Mouse (Mus musculus): Measurements from ENCODE around the gene Lep.
A peak's percentile ranks its signal among the peaks of the same experiment; 100 is the strongest.

Lep gene

DNA sequence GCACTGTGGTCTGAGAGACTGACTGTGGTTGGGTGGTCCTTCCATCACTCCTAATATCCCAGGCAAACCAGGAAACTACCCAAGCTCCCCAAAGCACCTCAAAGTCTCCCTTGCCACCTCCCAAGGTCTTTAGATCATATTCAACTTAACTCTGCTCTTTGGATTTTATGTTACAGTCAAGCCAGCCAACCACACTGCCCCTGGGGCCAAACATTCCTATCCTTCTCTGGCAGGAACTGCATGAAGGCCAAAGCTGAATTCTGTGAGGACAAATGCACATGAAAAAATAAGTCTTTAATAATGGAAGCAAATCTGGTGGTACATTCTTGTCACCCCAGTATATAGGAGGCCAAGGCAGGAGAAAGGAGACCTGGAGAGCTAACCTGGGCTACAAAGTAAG is 16.0 kb upstream of the Lep start:
- no peak for DNase-seq (ENCODE audit: low spot score)

DNA sequence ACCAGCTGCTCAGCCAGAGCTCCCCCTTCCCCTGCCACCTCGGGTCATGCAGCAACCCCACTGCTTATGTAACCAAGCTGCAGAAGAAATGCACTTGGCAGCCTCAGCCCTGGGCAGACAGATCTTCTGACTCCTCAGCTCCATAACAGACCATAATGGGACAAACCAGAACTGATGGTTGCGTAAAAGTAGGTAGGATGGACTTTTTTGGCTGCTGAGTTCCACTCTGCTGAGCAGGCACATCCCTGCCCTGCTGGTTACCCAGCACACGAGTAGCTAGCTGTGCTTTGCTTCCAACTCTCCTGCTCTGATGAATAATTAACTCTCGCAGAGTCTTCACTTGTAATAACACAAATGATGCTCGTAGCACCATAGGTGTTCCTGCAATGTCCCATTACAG is 10.1 kb upstream of the Lep start:
- no peak for DNase-seq (ENCODE audit: low spot score)

DNA sequence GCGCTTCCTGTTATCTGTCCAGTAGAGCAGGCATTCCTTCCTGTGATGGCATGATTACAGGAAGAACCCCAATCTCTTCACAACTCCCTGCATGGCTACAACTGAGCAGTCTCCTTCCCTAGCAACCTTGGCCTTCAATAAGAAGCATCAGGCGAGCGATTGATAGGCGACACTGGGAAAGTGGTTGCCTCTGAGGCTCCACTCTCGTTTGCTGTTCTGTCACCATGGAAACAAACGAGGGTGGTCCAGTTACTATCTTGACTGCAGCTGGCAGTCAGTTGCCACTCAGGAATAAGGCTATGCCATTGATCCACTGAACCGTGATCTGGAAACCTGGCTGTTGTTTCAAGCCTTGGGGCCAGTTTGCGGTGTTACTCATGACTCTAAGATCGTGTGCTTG is 7.8 kb upstream of the Lep start:
- no peak for DNase-seq (ENCODE audit: low spot score)

GRCm38 (mm10) chr6:29053181-29053580 is 6.8 kb upstream of the Lep start:
- no peak for DNase-seq (ENCODE audit: low spot score)

- no peak for DNase-seq (ENCODE audit: low spot score)
Measured at GRCm38 (mm10) chr6:29056377-29056776, 3.6 kb upstream of the Lep start.

- peak; percentile 13 for DNase-seq (ENCODE audit: low spot score)
Measured at GRCm38 (mm10) chr6:29066389-29066790, 6.4 kb downstream of the Lep start.

DNA sequence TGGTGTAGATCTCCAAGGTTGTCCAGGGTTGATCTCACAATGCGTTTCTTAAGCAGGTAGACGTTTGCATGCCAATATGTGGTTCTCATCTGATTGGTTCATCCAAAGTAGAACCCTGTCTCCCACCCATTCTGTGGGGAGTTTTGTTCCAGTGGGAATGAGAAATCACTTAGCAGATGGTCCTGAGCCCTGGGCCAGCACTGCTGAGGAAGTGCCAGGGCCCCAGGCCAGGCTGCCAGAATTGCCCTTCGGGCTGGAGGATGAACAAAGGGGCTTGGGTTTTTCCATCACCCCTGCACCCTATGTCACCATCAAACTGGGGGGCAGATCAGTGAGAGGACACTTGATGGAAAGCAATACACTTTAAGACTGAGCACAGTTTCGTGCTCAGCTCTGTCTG is 12.2 kb downstream of the Lep start:
- DNase-seq (ENCODE audit: low spot score): no peak

DNA sequence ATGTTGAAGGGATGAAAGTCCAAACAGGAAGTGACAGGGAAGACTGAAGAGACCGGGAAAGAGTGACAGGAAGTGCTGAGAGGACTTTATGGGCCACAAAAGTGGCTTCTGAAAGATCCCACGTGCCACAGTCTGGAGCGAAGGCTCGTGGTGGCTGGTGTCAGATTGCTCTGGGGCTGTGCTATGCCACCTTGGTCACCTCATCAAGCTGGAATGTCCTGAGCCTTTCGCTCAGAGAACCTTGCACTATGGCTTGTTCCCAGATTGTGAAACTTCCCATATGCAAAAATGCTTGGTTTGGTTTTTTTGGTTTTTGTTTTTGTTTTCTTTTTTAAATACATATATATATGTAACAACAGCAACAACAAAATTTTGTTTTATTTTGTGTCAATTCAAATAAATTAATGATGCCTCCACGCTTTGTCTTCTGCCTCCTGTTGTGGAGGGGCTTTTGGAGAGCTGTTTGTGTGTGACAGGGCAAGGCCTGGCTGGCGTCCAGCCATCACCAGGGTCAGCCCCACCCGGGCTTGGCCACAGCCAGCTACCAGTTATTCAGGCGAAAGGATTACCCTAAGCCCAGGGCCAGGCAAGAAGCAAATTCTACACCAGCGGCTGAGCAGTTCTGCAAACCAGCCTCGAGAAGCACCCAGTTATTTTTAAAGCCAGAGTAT is 13.6 kb downstream of the Lep start:
- no peak for DNase-seq (ENCODE audit: low spot score)

GRCm38 (mm10) chr6:29074133-29074469 is 14.1 kb downstream of the Lep start:
- no peak for DNase-seq (ENCODE audit: low spot score)

GRCm38 (mm10) chr6:29079291-29079690 is 19.3 kb downstream of the Lep start:
- DNase-seq (ENCODE audit: low spot score): no peak

- no peak for DNase-seq (ENCODE audit: low spot score)
Measured at GRCm38 (mm10) chr6:29081826-29082363, 21.9 kb downstream of the Lep start.

DNA sequence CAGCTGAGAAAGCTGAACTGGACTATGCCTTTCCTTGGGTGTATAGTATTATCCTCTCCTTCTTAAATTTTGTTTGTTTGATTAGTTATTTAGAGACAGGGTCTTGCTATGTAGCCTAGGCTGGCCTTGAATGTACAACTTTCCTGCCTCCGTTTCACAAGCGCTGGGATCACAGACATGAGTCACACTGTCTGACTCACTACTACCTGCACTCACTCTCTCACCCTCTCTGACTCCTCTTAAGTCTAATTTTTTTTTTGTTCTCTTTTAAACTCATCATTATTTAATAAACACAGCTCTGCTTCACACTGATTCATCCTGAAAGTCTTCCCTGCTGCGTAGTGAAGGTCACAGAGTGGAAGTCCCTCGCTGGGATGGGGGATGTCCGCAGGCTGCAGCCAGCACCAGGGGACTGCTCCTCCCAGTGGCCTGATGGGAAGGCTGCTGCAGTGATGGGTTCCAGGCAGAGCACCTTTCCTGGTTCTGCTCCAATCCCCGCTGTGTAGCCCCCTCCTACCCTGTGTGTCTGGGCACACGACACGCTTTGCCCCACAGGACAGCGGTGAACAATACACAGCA is 22.8 kb downstream of the Lep start:
- no peak for DNase-seq (ENCODE audit: low spot score)

DNA sequence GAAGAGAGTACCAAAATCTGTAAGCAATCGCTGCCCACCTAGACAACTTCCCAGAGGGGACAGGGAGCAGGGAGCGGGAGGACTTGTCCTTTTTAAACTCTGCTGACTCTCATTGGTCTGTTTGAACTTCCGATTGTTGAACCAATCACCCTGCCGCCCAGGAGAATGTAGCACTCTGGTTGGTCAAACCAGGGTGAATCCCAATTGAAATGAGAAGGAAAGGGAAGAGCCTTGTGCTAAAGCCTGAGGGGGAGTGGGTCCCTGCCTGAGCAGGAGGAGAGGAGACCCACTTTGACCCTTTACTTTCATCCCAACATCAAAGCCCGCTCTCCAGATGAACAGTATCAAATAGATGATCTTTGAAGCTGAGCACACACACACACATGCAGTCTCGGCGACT is 24.4 kb downstream of the Lep start:
- DNase-seq (ENCODE audit: low spot score): no peak

- DNase-seq (ENCODE audit: low spot score): no peak
Measured at GRCm38 (mm10) chr6:29087921-29088709, 28.1 kb downstream of the Lep start.

- DNase-seq (ENCODE audit: low spot score): no peak
Measured at GRCm38 (mm10) chr6:29092234-29092633, 32.2 kb downstream of the Lep start.

- no peak for DNase-seq (ENCODE audit: low spot score)
Measured at GRCm38 (mm10) chr6:29092904-29093303, 32.9 kb downstream of the Lep start.

DNA sequence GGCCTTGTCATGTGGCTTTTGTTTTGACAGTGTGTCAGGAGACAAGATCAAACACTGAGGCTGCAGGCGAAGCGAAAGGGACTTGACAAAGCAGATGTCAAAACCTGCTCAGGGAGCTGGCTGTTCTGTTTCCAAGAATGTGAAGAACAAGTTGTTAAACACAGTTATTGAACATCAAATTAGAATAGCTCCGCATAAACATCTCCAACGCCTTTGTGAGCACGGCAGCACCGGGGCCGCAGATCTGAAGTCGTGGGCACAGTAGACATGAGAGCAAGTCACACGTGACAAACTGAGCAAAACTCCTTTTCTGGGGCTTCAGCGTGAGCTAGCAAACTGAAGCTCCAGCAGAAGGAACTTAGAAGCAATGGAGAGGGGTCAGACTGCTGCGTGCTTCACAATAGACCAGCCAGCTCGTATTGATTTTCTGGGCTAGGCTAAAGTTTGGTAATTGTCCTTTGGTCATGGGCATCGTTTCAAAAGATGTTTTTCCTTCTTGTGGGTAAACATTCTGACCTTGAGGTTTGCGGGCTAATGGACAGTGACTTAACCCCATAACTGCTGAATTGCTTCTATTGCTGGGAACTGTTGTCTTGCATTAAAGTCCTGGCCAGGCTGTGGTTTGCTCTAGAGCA is 39.6 kb downstream of the Lep start:
- DNase-seq (ENCODE audit: low spot score): no peak

- DNase-seq (ENCODE audit: low spot score): no peak
Measured at GRCm38 (mm10) chr6:29100423-29100822, 40.4 kb downstream of the Lep start.

GRCm38 (mm10) chr6:29101248-29101864 is 41.3 kb downstream of the Lep start:
- no peak for DNase-seq (ENCODE audit: low spot score)

DNA sequence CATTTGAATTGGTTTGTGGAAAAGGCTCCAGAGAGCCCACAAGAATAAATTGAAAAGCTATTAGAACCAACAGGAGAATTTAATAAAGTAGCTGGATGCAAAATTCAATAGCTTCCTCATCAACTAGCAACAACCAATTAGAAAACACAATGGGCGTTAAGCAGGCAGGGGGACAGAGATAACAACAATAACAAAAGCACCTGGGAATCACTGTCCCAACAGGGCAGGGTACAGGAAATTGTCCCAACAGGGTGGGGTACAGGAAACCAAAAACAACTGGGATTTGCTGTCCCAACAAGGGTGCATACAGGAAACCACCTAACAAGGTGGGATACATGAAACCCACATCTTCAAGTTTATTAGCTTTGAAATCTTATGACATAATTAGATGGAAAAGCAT is 48.4 kb downstream of the Lep start:
- no peak for DNase-seq (ENCODE audit: low spot score)

DNA sequence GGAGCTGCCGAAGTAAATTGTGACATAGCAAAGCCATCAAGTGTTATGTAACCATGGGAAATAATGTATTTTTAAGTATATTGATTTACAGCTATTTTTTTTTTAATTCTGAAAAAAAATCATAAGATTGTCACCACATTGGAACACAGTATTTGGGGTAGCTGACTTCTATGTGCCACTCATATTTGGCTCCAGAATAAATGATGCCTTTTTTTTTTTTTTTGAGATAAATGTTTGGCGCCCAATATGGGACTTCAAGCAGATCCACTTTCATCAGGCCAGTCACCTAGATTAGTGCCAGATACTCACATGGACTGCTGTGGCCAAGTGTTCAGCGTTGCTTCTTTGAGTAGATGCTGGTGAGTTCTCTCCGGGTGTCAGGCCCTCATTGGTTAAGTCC is 51.5 kb downstream of the Lep start:
- DNase-seq (ENCODE audit: low spot score): no peak

DNA sequence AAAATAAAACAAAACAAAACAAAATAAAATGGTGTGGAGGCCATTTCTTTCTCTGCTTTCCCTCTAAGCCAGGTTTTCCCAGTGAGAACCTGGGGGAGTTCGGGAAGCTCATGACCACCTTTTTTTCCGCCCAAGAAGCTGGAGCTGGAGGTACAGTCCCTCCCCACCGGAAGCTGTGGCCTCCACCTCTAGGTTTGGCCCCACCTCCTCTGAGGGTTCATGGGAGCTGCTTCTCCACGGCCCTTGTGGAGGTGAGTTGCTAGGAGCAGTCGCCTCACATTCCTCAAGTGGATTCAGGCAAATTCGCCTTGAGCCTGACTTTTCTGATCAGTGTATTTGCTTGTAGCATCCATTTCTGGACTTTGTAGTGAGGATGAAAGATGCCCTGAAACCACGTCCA is 55.7 kb downstream of the Lep start:
- DNase-seq (ENCODE audit: low spot score): no peak

Measured in urinary bladder, postnatal 14 days (tissue).